Mouse (Mus musculus) midbrain, embryonic 16.5 days (tissue): ENCODE results near the gene Btbd6. TPM values are rescaled to one million over a fixed set of nuclear protein-coding genes. Genes with fewer than 3 reads are reported as not detected.

ENCODE experiments used
- ATAC-seq: fragments of 200-750 bp; cut with Nextera tagmentation; 2 replicates; pipeline ENCODE4 v1.8.0; 2017; ENCODE audit warnings: moderate TSS enrichment
- H3K27ac ChIP-seq: fragments of 300-500 bp; sonication (generic); 2 replicates; pipeline ENCODE4 v1.5.1; 2014; ENCODE audit warnings: mild to moderate bottlenecking, low read length, mixed read lengths
- H3K27me3 ChIP-seq: fragments of 300-500 bp; sonication (generic); 2 replicates; pipeline ENCODE4 v1.6.1; 2014; ENCODE audit warnings: low read depth, low read length, mixed read lengths; ENCODE audit not compliant: control insufficient read depth, insufficient read depth
- H3K36me3 ChIP-seq: fragments of 300-500 bp; sonication (generic); 2 replicates; pipeline ENCODE4 v1.6.1; 2014; ENCODE audit warnings: mild to moderate bottlenecking, low read length, moderate library complexity, mixed read lengths; ENCODE audit not compliant: control insufficient read depth, insufficient read depth
- H3K4me1 ChIP-seq: fragments of 300-500 bp; sonication (generic); 2 replicates; pipeline ENCODE4 v1.6.1; 2014; ENCODE audit warnings: mild to moderate bottlenecking, low read length, mixed read lengths; ENCODE audit not compliant: control insufficient read depth, insufficient read depth
- H3K4me2 ChIP-seq: fragments of 300-500 bp; sonication (generic); 2 replicates; pipeline ENCODE4 v1.6.1; 2014; ENCODE audit warnings: mild to moderate bottlenecking, low read length, mixed read lengths
- H3K4me3 ChIP-seq: fragments of 300-500 bp; sonication (generic); 2 replicates; pipeline ENCODE4 v1.5.1; 2014; ENCODE audit warnings: low read depth, mild to moderate bottlenecking, low read length, moderate library complexity, mixed read lengths
- H3K9ac ChIP-seq: fragments of 300-500 bp; sonication (generic); 2 replicates; pipeline ENCODE4 v1.6.1; 2014; ENCODE audit warnings: low read depth, low read length, mixed read lengths
- H3K9me3 ChIP-seq: fragments of 300-500 bp; sonication (generic); replicated peaks from 2 replicates; pipeline ENCODE4 v1.6.1; 2014; ENCODE audit warnings: mild to moderate bottlenecking, low read length, mixed read lengths; ENCODE audit not compliant: control insufficient read depth, poor library complexity, severe bottlenecking
- WGBS: fragments of 180-500 bp; shearing (Covaris S2); extraction: QIAGEN DNeasy Blood & Tissue Kit; methylation state at CpG from one replicate; pipeline ENCODE4 v1.1.7; 2014; 5-methylcytosine and 5-hydroxymethylcytosine counted together
- polyA plus RNA-seq: library from polyadenylated mRNA; unstranded; fragments of >200 nt; fragmentation: Nextera tagmentation; extraction: Ambion mirVana; gene quantifications from 2 replicates; pipeline ENCODE4 v1.2.1, GENCODE M21; 2015

Btbd6 gene
- polyA plus RNA-seq: 55.5 and 58.8 TPM in 2 replicates

- peaks cover 15% of the 10 kb centered on the region for H3K4me1 ChIP-seq
- H3K4me2 ChIP-seq: peak within 1 kb of the TSS; percentile 74
- WGBS: under 1% methylated on average over 69 of the region's 80 CpGs
- H3K9me3 ChIP-seq: no peaks in the 10 kb centered on the region
- no peaks in the 10 kb centered on the region for H3K27me3 ChIP-seq
- H3K9ac ChIP-seq: peak within 1 kb of the TSS; percentile 83
- peak within 1 kb of the TSS; percentile 92 for H3K27ac ChIP-seq
- H3K36me3 ChIP-seq: peaks cover 37% of the 10 kb centered on the region
- H3K4me3 ChIP-seq: peak within 1 kb of the TSS; percentile 69
- ATAC-seq: peak; percentile 96
These were observed at the start of gene Btbd6 for GRCm38 (mm10) chr12:112976371-112977073. Gene Btbd6 (plus strand): TSS chr12:112976482.

GRCm38 (mm10) chr12:112927265-112927664 lies 49.0 kb upstream of the Btbd6 start:
- WGBS: 72% methylated on average over 14 of the region's 14 CpGs
- no peak for ATAC-seq
- peak overlapping the region; percentile 8; the same call in 1 of the 2 replicates for H3K4me3 ChIP-seq
- H3K4me2 ChIP-seq: peak overlapping the region; percentile 74
- peaks cover 27% of the 10 kb centered on the region for H3K4me1 ChIP-seq
- no peak overlapping the region for H3K9ac ChIP-seq
- no peaks in the 10 kb centered on the region; the same call in 1 of the 2 replicates for H3K36me3 ChIP-seq
- peaks cover 5% of the 10 kb centered on the region; the same call in 1 of the 2 replicates for H3K27me3 ChIP-seq
- no peak overlapping the region for H3K27ac ChIP-seq
- H3K9me3 ChIP-seq: no peaks in the 10 kb centered on the region

GRCm38 (mm10) chr12:112928401-112929241 lies 47.7 kb upstream of the Btbd6 start:
- H3K4me3 ChIP-seq: peak overlapping the region; percentile 82
- H3K4me2 ChIP-seq: peak overlapping the region; percentile 74
- no peaks in the 10 kb centered on the region; the same call in 1 of the 2 replicates for H3K36me3 ChIP-seq
- H3K9ac ChIP-seq: peak overlapping the region; percentile 90
- H3K4me1 ChIP-seq: peaks cover 19% of the 10 kb centered on the region
- peak overlapping the region; percentile 87 for H3K27ac ChIP-seq
- WGBS: 1% methylated on average over 100 of the region's 124 CpGs
- peak; percentile 54 for ATAC-seq
- peaks cover 5% of the 10 kb centered on the region; the same call in 1 of the 2 replicates for H3K27me3 ChIP-seq
- no peaks in the 10 kb centered on the region for H3K9me3 ChIP-seq

GRCm38 (mm10) chr12:112929562-112930352 lies 46.5 kb upstream of the Btbd6 start, which contains the start of gene Jag2:
Gene Jag2 (minus strand): TSS chr12:112929776.
- Histone ChIP-seq H3K9ac (peak within 1 kb of the TSS; percentile 90), H3K4me2 (peak within 1 kb of the TSS; percentile 74), H3K4me3 (peak within 1 kb of the TSS; percentile 82), H3K27me3 (peaks cover 5% of the 10 kb centered on the region; the same call in 1 of the 2 replicates), H3K36me3 (no peaks in the 10 kb centered on the region; the same call in 1 of the 2 replicates), H3K27ac (peak within 1 kb of the TSS; percentile 87), H3K9me3 (no peaks in the 10 kb centered on the region), H3K4me1 (peaks cover 19% of the 10 kb centered on the region)
- peak; percentile 70 for ATAC-seq
- under 1% methylated on average over 45 of the region's 85 CpGs for WGBS

GRCm38 (mm10) chr12:112932647-112933046 lies 43.6 kb upstream of the Btbd6 start:
- Histone ChIP-seq H3K4me1 (peaks cover 9% of the 10 kb centered on the region), H3K4me3 (no peak overlapping the region), H3K36me3 (no peaks in the 10 kb centered on the region), H3K4me2 (no peak overlapping the region), H3K27ac (no peak overlapping the region), H3K9me3 (no peaks in the 10 kb centered on the region), H3K27me3 (peaks cover 3% of the 10 kb centered on the region; the same call in 1 of the 2 replicates), H3K9ac (no peak overlapping the region)
- ATAC-seq: no peak
- WGBS: 63% methylated on average over 7 of the region's 7 CpGs

- Histone ChIP-seq H3K9me3 (no peaks in the 10 kb centered on the region), H3K27ac (no peak overlapping the region), H3K4me3 (no peak overlapping the region), H3K27me3 (no peaks in the 10 kb centered on the region), H3K4me1 (peaks cover 9% of the 10 kb centered on the region), H3K4me2 (no peak overlapping the region), H3K9ac (no peak overlapping the region), H3K36me3 (no peaks in the 10 kb centered on the region)
- WGBS: 51% methylated on average over 9 of the region's 9 CpGs
- no peak for ATAC-seq
These were observed 38.4 kb upstream of the Btbd6 start for GRCm38 (mm10) chr12:112937906-112938305.

GRCm38 (mm10) chr12:112938366-112938765 lies 37.9 kb upstream of the Btbd6 start:
- H3K27ac ChIP-seq: no peak overlapping the region
- no peak overlapping the region for H3K4me3 ChIP-seq
- H3K36me3 ChIP-seq: no peaks in the 10 kb centered on the region
- WGBS: 82% methylated on average over 10 of the region's 10 CpGs
- H3K4me1 ChIP-seq: peaks cover 9% of the 10 kb centered on the region
- no peaks in the 10 kb centered on the region for H3K27me3 ChIP-seq
- no peaks in the 10 kb centered on the region for H3K9me3 ChIP-seq
- ATAC-seq: no peak
- no peak overlapping the region for H3K4me2 ChIP-seq
- H3K9ac ChIP-seq: no peak overlapping the region

- no peak overlapping the region for H3K27ac ChIP-seq
- no peak overlapping the region for H3K4me2 ChIP-seq
- WGBS: 62% methylated on average over 10 of the region's 10 CpGs
- no peak overlapping the region for H3K4me3 ChIP-seq
- no peaks in the 10 kb centered on the region for H3K27me3 ChIP-seq
- H3K9me3 ChIP-seq: no peaks in the 10 kb centered on the region
- no peak for ATAC-seq
- no peaks in the 10 kb centered on the region for H3K36me3 ChIP-seq
- H3K4me1 ChIP-seq: peaks cover 9% of the 10 kb centered on the region
- H3K9ac ChIP-seq: no peak overlapping the region
These were observed 37.3 kb upstream of the Btbd6 start for GRCm38 (mm10) chr12:112938873-112939565.
